Mouse (Mus musculus) MEL (cell line): ENCODE data around the gene Fkbp5.

Source experiments
- CHD1 ChIP-seq: IDR thresholded peaks from 2 replicates; pipeline ENCODE4 v1.6.1; 2012; ENCODE audit warnings: low read depth, mild to moderate bottlenecking, inconsistent platforms, low read length, improper control_type of control experiment
- CTCF ChIP-seq, 3 experiments: IDR thresholded peaks in 2 of 3; conservative IDR thresholded peaks in 1 of 3; 2 replicates each; pipeline ENCODE4 v1.5.1; 2011 to 2012; ENCODE audit warnings: low read length in 3 of 3, low read depth in 2 of 3, mild to moderate bottlenecking in 2 of 3, improper control_type of control experiment in 1 of 3, inconsistent platforms in 1 of 3, mixed read lengths in 1 of 3, moderate library complexity in 1 of 3; ENCODE audit not compliant: control insufficient read depth in 1 of 3, insufficient read depth in 1 of 3, poor library complexity in 1 of 3, severe bottlenecking in 1 of 3
- JUND ChIP-seq: IDR thresholded peaks from 2 replicates; pipeline ENCODE4 v1.6.1; 2011; ENCODE audit warnings: low read depth, mild to moderate bottlenecking, improper control_type of control experiment, low read length
- SMC3 ChIP-seq: IDR thresholded peaks from 2 replicates; pipeline ENCODE4 v1.6.1; 2011; ENCODE audit warnings: low read depth, low read length, improper control_type of control experiment
- TAL1 ChIP-seq: IDR thresholded peaks from 2 replicates; pipeline ENCODE4 v1.6.1; 2012; ENCODE audit warnings: mild to moderate bottlenecking, inconsistent platforms, low read length, moderate library complexity, mixed read lengths
- USF1 ChIP-seq: IDR thresholded peaks from 2 replicates; pipeline ENCODE4 v1.6.1; 2014; ENCODE audit warnings: low read depth, mild to moderate bottlenecking, inconsistent platforms, low read length, improper control_type of control experiment, moderate library complexity
- ZNF384 ChIP-seq: IDR thresholded peaks from 2 replicates; pipeline ENCODE4 v1.6.1; 2012; ENCODE audit warnings: low read depth, mild to moderate bottlenecking, inconsistent platforms, low read length, improper control_type of control experiment

DNA sequence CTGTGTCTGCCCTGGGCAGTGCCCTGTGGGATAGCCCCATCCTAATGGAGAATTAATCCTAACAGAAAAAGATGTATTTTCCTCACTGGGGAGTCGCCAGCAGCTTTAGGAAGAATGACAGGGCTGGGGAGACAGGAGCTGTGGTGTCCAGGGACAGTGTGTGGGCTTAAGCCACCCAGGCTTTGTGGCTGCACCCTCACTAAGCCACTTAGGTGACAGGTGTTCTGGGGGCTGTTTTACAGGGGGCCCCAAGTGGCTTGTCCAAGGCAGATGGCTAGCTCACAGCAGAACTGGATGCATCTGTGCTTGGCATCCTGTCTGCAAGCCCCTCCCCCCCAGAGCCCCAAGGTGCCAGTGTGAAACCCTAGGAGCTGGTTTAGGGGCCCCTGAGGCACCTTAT lies 145.4 kb downstream of the Fkbp5 start:
- TF ChIP-seq CTCF (IDR thresholded peaks at IDR 0.05 in 2 of 3, conservative IDR thresholded peaks at IDR 0.05 in 1 of 3; ENCODE audit: control insufficient read depth in 1 of 3, insufficient read depth in 1 of 3, low read depth in 2 of 3, low read length in 3 of 3, poor library complexity in 1 of 3, severe bottlenecking in 1 of 3) (no peak), USF1 (no peak), TAL1 (no peak), SMC3 (no peak), JUND (no peak), CHD1 (no peak), ZNF384 (no peak)
